ENCODE assay signal across 15 mouse cellular contexts in the genomic region with DNA sequence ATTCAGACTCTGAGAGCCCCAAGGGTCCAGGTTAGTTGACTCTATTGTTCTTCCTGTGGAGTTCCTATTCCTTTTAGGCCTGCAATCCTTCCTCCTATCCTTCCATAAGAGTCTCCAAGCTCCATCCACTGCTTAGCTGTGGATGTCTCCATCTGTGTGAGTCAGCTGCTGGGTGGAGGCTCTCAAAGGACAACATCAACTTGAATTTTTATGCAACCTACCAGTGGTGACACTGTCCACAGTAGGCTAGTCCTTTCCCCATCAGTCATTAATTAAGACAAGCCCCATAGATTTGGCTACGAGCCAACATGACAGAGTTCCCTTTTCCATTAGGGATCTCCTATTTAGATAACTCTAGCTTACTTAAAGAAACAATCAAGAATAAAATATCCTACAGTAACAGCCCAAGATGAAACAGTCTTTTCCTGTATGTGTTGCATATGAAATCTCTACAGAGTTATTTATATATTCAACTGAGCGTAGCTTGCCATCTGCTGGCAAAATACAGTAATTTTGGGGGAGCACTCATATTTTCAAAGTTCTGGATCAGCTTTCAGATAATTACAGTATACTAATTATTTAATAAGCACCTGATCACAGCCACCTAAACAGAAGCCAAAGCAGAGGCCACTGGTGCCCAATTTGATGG. TPM values are rescaled to one million over a fixed set of nuclear protein-coding genes. Genes with fewer than 3 reads are reported as not detected.
A peak's percentile ranks its signal among the peaks of the same experiment; 100 is the strongest.
DNase-seq lines count a peak whose midpoint lies in the region; ATAC-seq and TF ChIP-seq lines count a peak whose summit lies in the region.
"Had no signal": no experiment of that assay in that cellular context is flagged by ENCODE, and none has a peak within 500 bp of the region (broad histone marks: within the 10 kb centered on the region; RNA-seq: fewer than 3 reads in every experiment).

No protein-coding gene starts in this region.

- H3K4me3 ChIP-seq in cerebellum, adult 2 months (replicated peaks; ENCODE audit: insufficient read depth, low read depth, low read length): no peak overlapping the region
- H3K4me3 ChIP-seq in hindbrain, postnatal 0 days (ENCODE audit: low read length): no peak overlapping the region
- no peak overlapping the region for H3K4me3 ChIP-seq in hindbrain, embryonic 12.5 days
- no peak overlapping the region for H3K4me3 ChIP-seq in midbrain, embryonic 14.5 days (replicated peaks; ENCODE audit: low read depth, low read length)
- no peak overlapping the region for H3K4me3 ChIP-seq in midbrain, embryonic 10.5 days
- H3K4me3 ChIP-seq in stomach, postnatal 0 days (ENCODE audit: low read depth, low read length): no peak overlapping the region
- H3K4me3 ChIP-seq: embryonic facial prominence, embryonic 13.5 days; liver, embryonic 12.5 days; stomach, embryonic 15.5 days had no signal

- no peaks in the 10 kb centered on the region for H3K9me3 ChIP-seq in hindbrain, postnatal 0 days (ENCODE audit: low read length)
- no peaks in the 10 kb centered on the region for H3K9me3 ChIP-seq in hindbrain, embryonic 12.5 days (replicated peaks)
- H3K9me3 ChIP-seq in midbrain, embryonic 14.5 days (ENCODE audit: control insufficient read depth, low read length): no peaks in the 10 kb centered on the region
- H3K9me3 ChIP-seq in midbrain, embryonic 10.5 days (replicated peaks): no peaks in the 10 kb centered on the region
- no peaks in the 10 kb centered on the region for H3K9me3 ChIP-seq in stomach, postnatal 0 days (ENCODE audit: control insufficient read depth, low read length)
- H3K9me3 ChIP-seq: embryonic facial prominence, embryonic 13.5 days; liver, embryonic 12.5 days; stomach, embryonic 15.5 days had no signal

- no peak overlapping the region for H3K9ac ChIP-seq in hindbrain, postnatal 0 days (replicated peaks; ENCODE audit: low read length)
- no peak overlapping the region for H3K9ac ChIP-seq in hindbrain, embryonic 12.5 days
- no peak overlapping the region for H3K9ac ChIP-seq in midbrain, embryonic 14.5 days (replicated peaks; ENCODE audit: low read length)
- no peak overlapping the region for H3K9ac ChIP-seq in stomach, postnatal 0 days (ENCODE audit: low read length)
- H3K9ac ChIP-seq: embryonic facial prominence, embryonic 13.5 days; liver, embryonic 12.5 days; stomach, embryonic 15.5 days had no signal

- H3K36me3 ChIP-seq in hindbrain, postnatal 0 days (ENCODE audit: insufficient read depth, low read length): no peaks in the 10 kb centered on the region
- H3K36me3 ChIP-seq in hindbrain, embryonic 12.5 days: no peaks in the 10 kb centered on the region
- H3K36me3 ChIP-seq in midbrain, embryonic 14.5 days (ENCODE audit: control insufficient read depth, insufficient read depth, low read length): no peaks in the 10 kb centered on the region
- H3K36me3 ChIP-seq in midbrain, embryonic 10.5 days: no peaks in the 10 kb centered on the region
- no peaks in the 10 kb centered on the region for H3K36me3 ChIP-seq in stomach, postnatal 0 days (ENCODE audit: control insufficient read depth, insufficient read depth, low read length)
- H3K36me3 ChIP-seq: embryonic facial prominence, embryonic 13.5 days; liver, embryonic 12.5 days; stomach, embryonic 15.5 days had no signal

- no peaks in the 10 kb centered on the region for H3K27me3 ChIP-seq in cerebellum, adult 2 months (ENCODE audit: control insufficient read depth, insufficient read depth, low read length)
- no peaks in the 10 kb centered on the region for H3K27me3 ChIP-seq in hindbrain, postnatal 0 days (ENCODE audit: insufficient read depth, low read length)
- H3K27me3 ChIP-seq in hindbrain, embryonic 12.5 days: no peaks in the 10 kb centered on the region
- H3K27me3 ChIP-seq in midbrain, embryonic 14.5 days (ENCODE audit: control insufficient read depth, insufficient read depth, low read length): no peaks in the 10 kb centered on the region
- no peaks in the 10 kb centered on the region for H3K27me3 ChIP-seq in midbrain, embryonic 10.5 days (ENCODE audit: low read depth, poor library complexity, severe bottlenecking)
- no peaks in the 10 kb centered on the region for H3K27me3 ChIP-seq in stomach, postnatal 0 days (ENCODE audit: control insufficient read depth, insufficient read depth, low read length)
- H3K27me3 ChIP-seq: embryonic facial prominence, embryonic 13.5 days; stomach, embryonic 15.5 days had no signal

- TF ChIP-seq POLR2A in cerebellum, adult 2 months (IDR thresholded peaks at IDR 0.05; ENCODE audit: borderline replicate concordance, insufficient read depth, low read length): no peak

- no peaks in the 10 kb centered on the region for H3K4me1 ChIP-seq in cerebellum, adult 2 months (ENCODE audit: control insufficient read depth, insufficient read depth, low read length)
- H3K4me1 ChIP-seq in hindbrain, postnatal 0 days (ENCODE audit: insufficient read depth, low read length): no peaks in the 10 kb centered on the region
- no peaks in the 10 kb centered on the region for H3K4me1 ChIP-seq in hindbrain, embryonic 12.5 days
- H3K4me1 ChIP-seq in midbrain, embryonic 14.5 days (ENCODE audit: control insufficient read depth, insufficient read depth, low read length): no peaks in the 10 kb centered on the region
- no peaks in the 10 kb centered on the region for H3K4me1 ChIP-seq in midbrain, embryonic 10.5 days
- H3K4me1 ChIP-seq in stomach, postnatal 0 days (replicated peaks; ENCODE audit: control insufficient read depth, insufficient read depth): no peaks in the 10 kb centered on the region
- H3K4me1 ChIP-seq: embryonic facial prominence, embryonic 13.5 days; liver, embryonic 12.5 days; stomach, embryonic 15.5 days had no signal

- peak; percentile 40 for DNase-seq in cerebellum, adult 9-10 months
- no peak for DNase-seq in cerebellum, adult 2 months
- DNase-seq in hindbrain, postnatal 0 days (ENCODE audit: low spot score): peak; percentile 68
- peak; percentile 72 for DNase-seq in midbrain, embryonic 14.5 days
- no peak for DNase-seq in midbrain, embryonic 10.5 days (ENCODE audit: low spot score)
- no peak for DNase-seq in stomach, postnatal 0 days (ENCODE audit: low spot score)
- no peak for DNase-seq in heart, postnatal 4 days
- DNase-seq: gastrocnemius, postnatal 14 days had no signal

- 62% methylated on average over 2 of the region's 2 CpGs for WGBS in cerebellum, adult 2 months
- 70% methylated on average over 2 of the region's 2 CpGs for WGBS in hindbrain, postnatal 0 days
- WGBS in hindbrain, embryonic 12.5 days: 84% methylated on average over 2 of the region's 2 CpGs
- 88% methylated on average over 2 of the region's 2 CpGs for whole genome bisulfite sequencing in midbrain, embryonic 14.5 days
- WGBS in midbrain, embryonic 10.5 days: 88% methylated on average over 2 of the region's 2 CpGs
- 53% methylated on average over 2 of the region's 2 CpGs for WGBS in stomach, postnatal 0 days

- ATAC-seq in hindbrain, postnatal 0 days: 0 out of 2 replicates have a peak, but pooled peaks have one; percentile 62
- no peak for ATAC-seq in hindbrain, embryonic 12.5 days (ENCODE audit: low FRiP score)
- peak; percentile 11; the same call in 1 of the 2 replicates for ATAC-seq in midbrain, embryonic 14.5 days (ENCODE audit: low FRiP score, low TSS enrichment)
- no peak for ATAC-seq in stomach, postnatal 0 days (ENCODE audit: low FRiP score, low TSS enrichment)
- ATAC-seq: inflammation-experienced regulatory T-cells, adult 6 months; liver, embryonic 12.5 days had no signal

- no peak for TF ChIP-seq EP300 in stomach, postnatal 0 days (optimal IDR thresholded peaks at IDR 0.05)

- no peak overlapping the region for H3K27ac ChIP-seq in cerebellum, adult 2 months (ENCODE audit: insufficient read depth, low read length)
- no peak overlapping the region for H3K27ac ChIP-seq in hindbrain, postnatal 0 days
- no peak overlapping the region for H3K27ac ChIP-seq in hindbrain, embryonic 12.5 days
- H3K27ac ChIP-seq in midbrain, embryonic 14.5 days (replicated peaks; ENCODE audit: low read depth, low read length): no peak overlapping the region
- H3K27ac ChIP-seq in midbrain, embryonic 10.5 days (replicated peaks): no peak overlapping the region
- H3K27ac ChIP-seq in stomach, postnatal 0 days (replicated peaks): no peak overlapping the region
- H3K27ac ChIP-seq: embryonic facial prominence, embryonic 13.5 days; liver, embryonic 12.5 days; stomach, embryonic 15.5 days had no signal

- TF ChIP-seq CTCF in cerebellum, adult 2 months (IDR thresholded peaks at IDR 0.05; ENCODE audit: borderline replicate concordance, insufficient read depth, low read depth, low read length): no peak; the same call in 1 of the 2 replicates
- peak; percentile 60 for TF ChIP-seq CTCF in hindbrain, postnatal 0 days (IDR thresholded peaks at IDR 0.05; ENCODE audit: low read depth)
- peak; percentile 68 for TF ChIP-seq CTCF in stomach, postnatal 0 days (IDR thresholded peaks at IDR 0.05; ENCODE audit: low read depth)

- no peak overlapping the region for H3K4me2 ChIP-seq in hindbrain, postnatal 0 days (ENCODE audit: low read depth, low read length)
- H3K4me2 ChIP-seq in hindbrain, embryonic 12.5 days (replicated peaks): no peak overlapping the region
- no peak overlapping the region for H3K4me2 ChIP-seq in midbrain, embryonic 14.5 days (ENCODE audit: low read length)
- H3K4me2 ChIP-seq in stomach, postnatal 0 days (replicated peaks; ENCODE audit: low read depth): no peak overlapping the region
- H3K4me2 ChIP-seq: embryonic facial prominence, embryonic 13.5 days; liver, embryonic 12.5 days; stomach, embryonic 15.5 days had no signal

RNA-seq across cellular contexts. Expression of a gene that starts 17.4 kb away (rescaled TPM):
- 2.8 and 4.0 TPM in 2 replicates for polyA plus RNA-seq in cerebellum, adult 2 months (2012; rRNA removed)
- 3.7 and 3.8 TPM in 2 replicates for total RNA-seq in hindbrain, postnatal 0 days (2014; rRNA removed)
- 4.7 and 6.2 TPM in 2 replicates for polyA plus RNA-seq in hindbrain, postnatal 0 days (2015; fragmentation: Nextera tagmentation; extraction: Ambion mirVana)
- polyA plus RNA-seq in hindbrain, embryonic 12.5 days (2016; fragmentation: Nextera tagmentation; extraction: Ambion mirVana): 1.2 and 1.4 TPM in 2 replicates
- polyA plus RNA-seq in midbrain, embryonic 14.5 days (2014; fragmentation: Nextera tagmentation; extraction: Ambion mirVana): 2.5 and 2.7 TPM in 2 replicates
- polyA plus RNA-seq in midbrain, embryonic 10.5 days (2016; fragmentation: Nextera tagmentation; extraction: Ambion mirVana): 0.81 and 3.0 TPM in 2 replicates
- polyA plus RNA-seq in stomach, postnatal 0 days (2015; fragmentation: Nextera tagmentation; extraction: Ambion mirVana): 6.8 and 8.4 TPM in 2 replicates
- under 1 TPM in 1 of 2 experiments, not detected in 1; 0.16 TPM for total RNA-seq in heart, postnatal 4 days (2021)
- polyA plus RNA-seq: inflammation-experienced regulatory T-cells, adult 6 months had no signal

RNA-seq across cellular contexts. Expression of a gene that starts 20.6 kb away (rescaled TPM):
- polyA plus RNA-seq in cerebellum, adult 2 months (2012; rRNA removed): 175 and 181 TPM in 2 replicates
- 38.9 and 51.9 TPM in 2 replicates for total RNA-seq in hindbrain, postnatal 0 days (2014; rRNA removed)
- polyA plus RNA-seq in hindbrain, postnatal 0 days (2015; fragmentation: Nextera tagmentation; extraction: Ambion mirVana): 40.3 and 42.4 TPM in 2 replicates
- 17.7 and 19.5 TPM in 2 replicates for polyA plus RNA-seq in hindbrain, embryonic 12.5 days (2016; fragmentation: Nextera tagmentation; extraction: Ambion mirVana)
- 17.7 and 17.9 TPM in 2 replicates for polyA plus RNA-seq in midbrain, embryonic 14.5 days (2014; fragmentation: Nextera tagmentation; extraction: Ambion mirVana)
- 19.8 and 23.0 TPM in 2 replicates for polyA plus RNA-seq in midbrain, embryonic 10.5 days (2016; fragmentation: Nextera tagmentation; extraction: Ambion mirVana)
- 13.6 and 14.7 TPM in 2 replicates for polyA plus RNA-seq in stomach, postnatal 0 days (2015; fragmentation: Nextera tagmentation; extraction: Ambion mirVana)
- 10 to 100 TPM; 11.3 to 12.5 TPM for total RNA-seq in heart, postnatal 4 days (2021)

RNA-seq across cellular contexts. Expression of a gene that starts 57.3 kb away (rescaled TPM):
- polyA plus RNA-seq in cerebellum, adult 2 months (2012; rRNA removed): not detected in 2 replicates
- not detected in 2 replicates for total RNA-seq in hindbrain, postnatal 0 days (2014; rRNA removed)
- polyA plus RNA-seq in hindbrain, postnatal 0 days (2015; fragmentation: Nextera tagmentation; extraction: Ambion mirVana): 0.41 TPM in 1 of 2 replicates, not detected in the other
- polyA plus RNA-seq in hindbrain, embryonic 12.5 days (2016; fragmentation: Nextera tagmentation; extraction: Ambion mirVana): not detected in 2 replicates
- not detected in 2 replicates for polyA plus RNA-seq in midbrain, embryonic 14.5 days (2014; fragmentation: Nextera tagmentation; extraction: Ambion mirVana)
- polyA plus RNA-seq in midbrain, embryonic 10.5 days (2016; fragmentation: Nextera tagmentation; extraction: Ambion mirVana): not detected in 2 replicates
- not detected in 2 replicates for polyA plus RNA-seq in stomach, postnatal 0 days (2015; fragmentation: Nextera tagmentation; extraction: Ambion mirVana)
- under 1 TPM; 0.18 to 0.24 TPM for total RNA-seq in heart, postnatal 4 days (2021)
- total RNA-seq: gastrocnemius, postnatal 14 days; layer of hippocampus, postnatal 10 days had no signal
- polyA plus RNA-seq: C2C12; embryonic facial prominence, embryonic 13.5 days; inflammation-experienced regulatory T-cells, adult 6 months; liver, embryonic 12.5 days; stomach, embryonic 15.5 days had no signal

Comparison
In these comparisons a context has a peak if more than half of its experiments do, and no peak if none do; other contexts are left out.
1. DNase-seq: peak in cerebellum, adult 9-10 months (single experiment), hindbrain, postnatal 0 days (single experiment) and midbrain, embryonic 14.5 days (single experiment); none in cerebellum, adult 2 months (0 of 2), midbrain, embryonic 10.5 days (single experiment), stomach, postnatal 0 days (single experiment) and heart, postnatal 4 days (single experiment).
2. ATAC-seq: peak in hindbrain, postnatal 0 days (single experiment) and midbrain, embryonic 14.5 days (single experiment); none in hindbrain, embryonic 12.5 days (single experiment) and stomach, postnatal 0 days (single experiment).